Mouse (Mus musculus) kidney, adult 2 months (tissue): ENCODE measurements around the gene Arx. TPM values are rescaled to one million over a fixed set of nuclear protein-coding genes. Genes with fewer than 3 reads are reported as not detected.

Experiments
- DNase-seq: peaks from one replicate; pipeline ENCODE4 v3.0.0; 2021
- H3K27ac ChIP-seq: fragments of 200-500 bp; 2 replicates; pipeline ENCODE4 v1.5.1; 2012; ENCODE audit warnings: low read depth, low read length, control low read depth, inconsistent platforms; ENCODE audit not compliant: insufficient read depth
- H3K27me3 ChIP-seq: fragments of 200-500 bp; replicated peaks from 2 replicates; pipeline ENCODE4 v1.6.1; 2012; ENCODE audit warnings: mild to moderate bottlenecking, moderate library complexity, low read length, inconsistent platforms; ENCODE audit not compliant: control insufficient read depth, insufficient read depth
- H3K36me3 ChIP-seq: fragments of 200-500 bp; 2 replicates; pipeline ENCODE4 v1.6.1; 2012; ENCODE audit warnings: mild to moderate bottlenecking, moderate library complexity, low read length, inconsistent platforms; ENCODE audit not compliant: control insufficient read depth, insufficient read depth
- H3K4me1 ChIP-seq: fragments of 200-500 bp; 2 replicates; pipeline ENCODE4 v1.6.1; 2011; ENCODE audit warnings: low read length; ENCODE audit not compliant: control insufficient read depth, insufficient read depth
- H3K4me3 ChIP-seq: fragments of 200-500 bp; 2 replicates; pipeline ENCODE4 v1.5.1; 2011; ENCODE audit warnings: mild to moderate bottlenecking, low read depth, low read length, control low read depth; ENCODE audit not compliant: insufficient read depth
- CTCF ChIP-seq: fragments of 200-500 bp; conservative IDR thresholded peaks from 2 replicates; pipeline ENCODE4 v1.5.1; 2011; ENCODE audit warnings: low read depth, mild to moderate bottlenecking, control low read depth, low read length, moderate library complexity, mixed read lengths; ENCODE audit not compliant: insufficient read depth, insufficient read length
- POLR2A ChIP-seq: fragments of 200-500 bp; IDR thresholded peaks from one replicate; pipeline ENCODE4 v1.6.1; 2011; ENCODE audit warnings: low read depth, low read length, control low read depth
- WGBS: fragments of 180-500 bp; shearing (Covaris S2); methylation state at CpG from one replicate; pipeline ENCODE4 v1.1.7; 2018; 5-methylcytosine and 5-hydroxymethylcytosine counted together
- polyA plus RNA-seq: library from polyadenylated mRNA; depleted of rRNA; stranded (reverse); fragments of >200 nt; gene quantifications from 2 replicates; pipeline ENCODE4 v1.2.3, GENCODE M21; 2012; rRNA removed

Gene Arx
- polyA plus RNA-seq: 0.08 TPM in 1 of 2 replicates, not detected in the other

- Histone ChIP-seq H3K36me3 (no peaks in the 10 kb centered on the region), H3K4me1 (0 out of 2 replicates have a peak, but pooled peaks cover 2% of the 10 kb centered on the region), H3K27me3 (peaks cover 9% of the 10 kb centered on the region), H3K27ac (no peak within 1 kb of the TSS), H3K4me3 (no peak within 1 kb of the TSS)
- DNase-seq: peak; percentile 43
- TF ChIP-seq CTCF (no peak), POLR2A (no peak)
- WGBS: 4% methylated on average over 31 of the region's 31 CpGs
These were observed at the start of gene Arx for GRCm38 (mm10) chrX:93286291-93286893. Arx (plus strand) TSS chrX:93286445.

GRCm38 (mm10) chrX:93251329-93251728 lies 34.9 kb upstream of the Arx start:
- Histone ChIP-seq H3K27me3 (no peaks in the 10 kb centered on the region), H3K4me1 (no peaks in the 10 kb centered on the region), H3K36me3 (no peaks in the 10 kb centered on the region), H3K4me3 (no peak overlapping the region), H3K27ac (no peak overlapping the region)
- 80% methylated on average over 1 of the region's 1 CpGs for WGBS
- TF ChIP-seq CTCF (no peak), POLR2A (no peak)
- DNase-seq: no peak

- Histone ChIP-seq H3K36me3 (no peaks in the 10 kb centered on the region), H3K4me1 (no peaks in the 10 kb centered on the region), H3K4me3 (no peak overlapping the region), H3K27me3 (no peaks in the 10 kb centered on the region), H3K27ac (no peak overlapping the region)
- TF ChIP-seq CTCF: no peak
- no peak for TF ChIP-seq POLR2A
- WGBS: 58% methylated on average over 3 of the region's 3 CpGs
- DNase-seq: no peak
These were observed 10.6 kb upstream of the Arx start for GRCm38 (mm10) chrX:93275689-93276088.

DNA sequence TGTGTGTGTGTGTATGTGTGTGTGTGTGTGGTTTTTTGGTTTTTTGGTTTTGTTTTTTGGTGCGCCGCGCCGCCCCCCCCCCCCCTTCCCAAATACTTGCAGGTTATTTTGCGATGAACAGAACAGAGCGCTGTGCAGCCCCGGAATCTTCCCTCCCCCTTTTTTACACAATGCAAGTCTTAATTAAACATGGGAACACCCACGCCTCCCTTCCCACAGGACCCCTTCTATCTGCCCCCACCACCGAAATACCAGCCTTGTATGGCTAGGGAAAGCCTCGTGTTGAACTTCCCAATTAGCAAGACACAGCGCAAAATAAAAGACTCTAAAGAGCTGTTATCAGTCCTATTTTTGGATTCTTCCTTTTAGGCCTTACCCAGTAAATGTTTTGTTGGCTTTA lies 6.3 kb upstream of the Arx start:
- Histone ChIP-seq H3K4me1 (no peaks in the 10 kb centered on the region), H3K36me3 (no peaks in the 10 kb centered on the region), H3K27me3 (no peaks in the 10 kb centered on the region; the same call in 1 of the 2 replicates), H3K4me3 (no peak overlapping the region), H3K27ac (no peak overlapping the region)
- 27% methylated on average over 5 of the region's 11 CpGs for WGBS
- DNase-seq: no peak
- TF ChIP-seq POLR2A: no peak
- TF ChIP-seq CTCF: no peak

DNA sequence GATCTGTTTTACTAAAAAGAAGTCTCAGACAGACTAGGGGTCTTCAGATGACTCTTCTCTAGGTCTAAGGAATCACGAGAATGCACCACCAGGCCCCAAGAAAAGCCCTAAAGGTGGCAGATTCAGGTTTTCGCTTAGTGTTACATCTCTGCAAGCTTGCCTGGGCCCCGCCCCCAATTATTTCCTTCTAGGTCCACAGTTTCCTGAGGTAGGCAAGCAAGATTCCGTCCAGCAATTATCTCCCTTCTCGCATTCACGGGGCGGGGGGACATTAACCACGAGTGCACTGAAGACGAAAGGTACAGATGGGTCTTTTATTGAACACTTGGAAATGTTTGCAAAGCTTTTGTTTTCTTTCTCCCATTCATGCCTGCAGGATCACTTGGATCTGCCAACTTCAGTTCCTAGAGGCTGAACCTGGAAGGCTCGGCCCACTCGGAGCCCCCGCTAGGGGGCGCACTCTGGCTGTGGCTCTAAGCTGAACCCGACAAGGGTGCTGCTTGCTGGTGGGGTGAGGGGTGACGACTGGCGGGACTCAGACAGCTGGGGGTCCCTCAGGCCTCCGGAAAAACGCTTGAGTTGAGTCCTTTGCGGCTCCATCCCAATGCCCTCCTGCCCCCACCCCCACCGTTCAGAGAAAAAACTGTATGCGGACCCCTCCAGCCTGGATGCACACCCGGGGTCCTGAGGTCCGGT lies 5.1 kb upstream of the Arx start:
- peak; percentile 38 for TF ChIP-seq CTCF
- TF ChIP-seq POLR2A: no peak
- H3K27me3 ChIP-seq: peaks cover 3% of the 10 kb centered on the region; the same call in 1 of the 2 replicates
- H3K36me3 ChIP-seq: no peaks in the 10 kb centered on the region
- H3K27ac ChIP-seq: no peak overlapping the region
- H3K4me3 ChIP-seq: no peak overlapping the region
- peak; percentile 15 for DNase-seq
- WGBS: 4% methylated on average over 23 of the region's 23 CpGs
- H3K4me1 ChIP-seq: 0 out of 2 replicates have a peak, but pooled peaks cover 2% of the 10 kb centered on the region

GRCm38 (mm10) chrX:93281756-93282155 lies 4.5 kb upstream of the Arx start:
- 2% methylated on average over 5 of the region's 5 CpGs for WGBS
- no peak for TF ChIP-seq CTCF
- no peak for TF ChIP-seq POLR2A
- Histone ChIP-seq H3K27ac (no peak overlapping the region), H3K36me3 (no peaks in the 10 kb centered on the region), H3K4me3 (no peak overlapping the region), H3K4me1 (0 out of 2 replicates have a peak, but pooled peaks cover 2% of the 10 kb centered on the region), H3K27me3 (peaks cover 4% of the 10 kb centered on the region)
- no peak for DNase-seq

DNA sequence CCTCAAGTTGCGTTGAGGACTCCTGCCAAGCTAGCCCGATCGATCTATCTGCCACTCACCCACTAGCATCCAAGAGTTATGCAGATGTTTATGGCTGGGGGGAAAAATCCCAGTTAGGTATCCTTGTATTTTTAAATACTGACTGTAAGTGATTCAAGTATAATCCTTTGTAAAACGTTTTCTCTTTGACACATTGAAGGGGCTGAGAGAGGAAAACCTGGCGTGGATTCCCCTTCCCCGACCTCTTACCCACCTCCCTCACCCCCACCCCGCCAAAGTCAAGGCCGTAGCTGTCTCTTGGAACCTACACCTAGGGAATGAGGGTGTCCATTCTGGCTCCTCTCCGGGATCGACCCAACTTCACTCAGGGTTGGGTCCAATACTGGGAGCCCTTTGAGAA lies 1.2 kb upstream of the Arx start:
- 6% methylated on average over 10 of the region's 10 CpGs for WGBS
- TF ChIP-seq POLR2A (no peak), CTCF (no peak)

More for the DNA sequence above, 1.2 kb upstream of the Arx start:
- peaks cover 9% of the 10 kb centered on the region for H3K27me3 ChIP-seq
- H3K36me3 ChIP-seq: no peaks in the 10 kb centered on the region
- H3K27ac ChIP-seq: no peak overlapping the region
- no peak overlapping the region for H3K4me3 ChIP-seq
- 0 out of 2 replicates have a peak, but pooled peaks cover 2% of the 10 kb centered on the region for H3K4me1 ChIP-seq
- DNase-seq: no peak
